Mouse (Mus musculus) cerebellum, adult (tissue): ENCODE measurements around the gene Bpifb9b.
"Not testable (repeated sequence)": the region's sequence is repeated elsewhere in the genome, so short reads cannot be mapped to it uniquely, and the experiment has no call there.

Source experiments
- ATAC-seq: cut with Nextera tagmentation; 2 replicates; pipeline ENCODE4 v1.9.2; 2017; ENCODE audit warnings: mild to moderate bottlenecking, moderate library complexity, mixed read lengths; ENCODE audit not compliant: insufficient number of reproducible peaks, low FRiP score, low TSS enrichment

Gene Bpifb9b

GRCm38 (mm10) chr2:154306927-154307326 lies at the start of gene Bpifb9b:
Bpifb9b (plus strand) TSS chr2:154307227.
- ATAC-seq: not testable (repeated sequence)

- ATAC-seq: not testable (repeated sequence)
Measured at GRCm38 (mm10) chr2:154257554-154257953, 49.5 kb upstream of the Bpifb9b start, which contains the start of gene Bpifb9a. Bpifb9a (plus strand) TSS chr2:154257854.

GRCm38 (mm10) chr2:154264397-154264796 lies 42.6 kb upstream of the Bpifb9b start:
- not testable (repeated sequence) for ATAC-seq

- not testable (repeated sequence) for ATAC-seq
Measured at GRCm38 (mm10) chr2:154291866-154292265, 15.2 kb upstream of the Bpifb9b start.

GRCm38 (mm10) chr2:154292833-154293232 lies 14.2 kb upstream of the Bpifb9b start:
- ATAC-seq: no peak

GRCm38 (mm10) chr2:154294746-154295145 lies 12.3 kb upstream of the Bpifb9b start:
- ATAC-seq: not testable (repeated sequence)

GRCm38 (mm10) chr2:154300496-154300895 lies 6.5 kb upstream of the Bpifb9b start:
- ATAC-seq: no peak; the same call in 1 of the 2 replicates

- ATAC-seq: no peak
Measured at GRCm38 (mm10) chr2:154301763-154302162, 5.3 kb upstream of the Bpifb9b start.

GRCm38 (mm10) chr2:154304604-154305003 lies 2.4 kb upstream of the Bpifb9b start:
- not testable (repeated sequence) for ATAC-seq

- ATAC-seq: not testable (repeated sequence)
Measured at GRCm38 (mm10) chr2:154313771-154314170, 6.7 kb downstream of the Bpifb9b start.

GRCm38 (mm10) chr2:154326852-154327251 lies 19.8 kb downstream of the Bpifb9b start:
- no peak for ATAC-seq

GRCm38 (mm10) chr2:154335572-154335971 lies 28.5 kb downstream of the Bpifb9b start:
- ATAC-seq: no peak

- no peak for ATAC-seq
Measured at GRCm38 (mm10) chr2:154338161-154338560, 31.1 kb downstream of the Bpifb9b start.

GRCm38 (mm10) chr2:154339356-154339755 lies 32.3 kb downstream of the Bpifb9b start:
- ATAC-seq: no peak

GRCm38 (mm10) chr2:154348152-154348551 lies 41.1 kb downstream of the Bpifb9b start:
- no peak for ATAC-seq

- not testable (repeated sequence) for ATAC-seq
Measured at GRCm38 (mm10) chr2:154354000-154354425, 47.0 kb downstream of the Bpifb9b start.

- no peak for ATAC-seq
Measured at GRCm38 (mm10) chr2:154367510-154367909, 60.5 kb downstream of the Bpifb9b start.
